Mouse (Mus musculus): ENCODE measurements around the gene Ss18l2. TPM values are rescaled to one million over a fixed set of nuclear protein-coding genes. Genes with fewer than 3 reads are reported as not detected.

Gene Ss18l2
- 100 to 1,000 TPM; 138 to 145 TPM for total RNA-seq (2021)

DNA sequence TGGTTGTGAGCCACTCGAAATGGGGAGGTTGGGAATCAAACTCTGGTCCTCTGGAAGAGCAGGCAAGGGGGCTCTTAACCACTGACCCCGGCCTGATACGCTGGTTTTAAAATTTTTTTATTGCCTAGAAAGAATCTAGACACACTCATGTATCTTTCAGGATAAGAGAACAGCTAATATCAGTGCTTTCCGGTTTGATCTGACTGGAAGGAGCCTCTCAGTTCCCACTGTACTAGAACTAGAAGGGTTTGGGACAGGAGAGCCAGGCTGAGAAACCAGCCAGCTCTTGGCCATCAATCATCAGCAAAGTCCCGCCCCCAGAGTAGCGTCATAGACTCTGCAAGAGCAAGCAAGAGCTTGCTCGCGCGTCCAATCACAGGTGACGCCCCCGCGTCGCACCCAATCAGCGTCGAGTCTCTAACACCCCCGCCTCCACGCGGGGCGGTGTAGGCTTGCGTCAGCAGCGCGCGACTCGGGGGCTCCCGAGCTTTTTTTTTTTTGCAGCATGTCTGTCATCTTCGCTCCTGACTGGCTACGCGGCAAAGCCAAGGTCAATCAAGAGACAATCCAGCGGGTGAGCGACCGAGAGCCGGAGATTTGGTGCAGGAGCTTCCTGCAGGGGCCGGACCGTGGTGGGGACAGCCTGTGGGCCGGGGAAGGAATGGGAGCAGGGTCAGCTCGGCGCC, at the start of gene Ss18l2:
Gene Ss18l2, plus strand, starts transcription at position 432 of the 686 bp plus-strand sequence.
- DNase-seq (ENCODE audit: low spot score): peak; percentile 94
- intact Hi-C loops (cut with DNase I): no loop called here

DNA sequence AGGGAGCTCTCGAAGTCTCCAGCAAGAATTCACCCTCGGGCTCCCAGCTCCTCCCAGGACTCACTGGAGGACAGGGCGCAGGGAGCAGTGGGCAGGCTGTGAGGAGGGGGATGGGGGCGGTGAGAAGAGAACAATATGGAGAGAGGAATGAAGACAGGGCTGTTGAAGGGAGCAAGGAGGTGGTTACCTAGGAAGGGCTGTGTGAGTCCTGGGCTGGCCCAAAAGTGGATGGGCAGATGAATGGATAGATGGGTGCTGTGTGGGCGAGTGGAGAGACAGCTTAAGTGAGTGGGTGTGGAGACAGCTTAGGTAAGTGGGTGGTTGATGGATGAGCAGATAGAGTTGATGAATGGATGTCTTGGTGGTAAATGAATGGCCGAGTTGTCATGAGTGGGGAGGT, 46.7 kb upstream of the Ss18l2 start:
- intact Hi-C loops (cut with DNase I): no loop called here
- no peak for DNase-seq (ENCODE audit: low spot score)

DNA sequence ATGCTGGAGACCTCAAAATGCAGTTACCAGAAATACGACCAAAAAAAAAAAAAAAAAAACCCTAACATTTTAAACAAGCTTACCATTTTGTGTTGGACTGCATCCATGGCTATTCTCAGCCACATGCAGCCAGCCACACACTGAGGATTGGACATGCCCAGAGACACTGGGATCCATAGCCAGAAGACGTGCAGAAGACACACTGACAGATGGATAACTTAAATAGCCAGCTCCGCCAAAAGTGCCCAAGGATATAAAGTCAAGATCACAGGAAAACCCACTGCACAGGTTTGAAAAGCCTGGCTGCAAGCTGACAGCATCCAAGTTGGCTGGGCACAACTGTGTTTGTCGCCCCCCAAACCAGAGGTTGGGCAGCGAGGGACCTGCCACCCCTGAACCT, 46.0 kb upstream of the Ss18l2 start:
- no peak for DNase-seq (ENCODE audit: low spot score)
- intact Hi-C loops (cut with DNase I): no loop called here

DNA sequence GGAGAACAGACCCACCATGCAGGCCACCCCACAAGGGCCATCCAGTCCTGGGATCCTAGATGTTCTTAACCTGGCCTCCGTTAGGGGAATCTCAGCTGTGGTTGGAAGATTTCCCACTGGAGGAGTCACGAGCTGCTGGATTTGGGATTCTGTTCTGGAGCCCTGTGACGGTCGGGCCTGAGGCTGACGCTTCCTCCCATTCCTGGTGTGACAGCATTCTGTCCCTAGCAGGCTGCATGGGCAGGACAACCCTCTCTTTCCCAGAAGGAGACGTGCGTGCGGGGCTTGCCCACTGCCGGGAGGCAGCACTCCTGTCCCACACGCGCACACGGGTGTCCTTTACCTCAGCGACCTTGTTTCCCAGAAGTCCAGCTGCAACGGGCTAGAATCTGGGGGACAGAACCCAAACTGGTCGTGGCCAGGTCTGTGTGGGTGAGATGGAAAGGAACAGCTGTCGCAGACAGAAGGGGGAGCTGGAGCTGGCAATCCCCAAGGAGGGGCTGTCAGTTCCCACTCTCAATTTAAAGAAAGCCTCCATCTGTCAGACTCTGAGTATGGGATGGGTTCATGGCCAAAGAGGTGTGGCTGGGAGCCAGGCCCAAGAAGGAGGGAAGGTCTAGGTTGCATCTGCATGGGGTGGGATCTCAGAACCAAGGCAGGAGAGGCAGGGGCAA, 43.0 kb upstream of the Ss18l2 start:
- DNase-seq (ENCODE audit: low spot score): no peak
- intact Hi-C loops (cut with DNase I): no loop called here

DNA sequence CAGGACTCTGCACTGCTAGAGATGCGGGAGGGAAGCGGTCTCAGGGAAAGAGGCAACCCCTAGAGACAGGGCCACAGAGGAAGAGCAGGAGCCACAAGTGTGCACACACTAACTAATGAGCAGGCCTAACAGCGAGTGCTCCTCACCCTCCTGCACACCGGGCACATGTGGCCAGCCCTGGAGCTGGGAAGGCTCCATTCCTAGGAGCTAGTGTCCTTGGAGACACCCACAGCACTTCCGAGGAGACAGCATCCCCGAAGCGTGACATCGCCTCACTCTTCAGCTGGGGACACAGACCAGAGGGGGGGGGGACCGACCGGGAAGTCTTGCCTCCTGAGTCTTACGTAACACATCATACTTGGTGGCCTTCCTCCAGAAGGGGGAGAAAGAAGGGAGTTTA, 42.3 kb upstream of the Ss18l2 start:
- no peak for DNase-seq (ENCODE audit: low spot score)
- intact Hi-C loops (cut with DNase I): no loop called here

DNA sequence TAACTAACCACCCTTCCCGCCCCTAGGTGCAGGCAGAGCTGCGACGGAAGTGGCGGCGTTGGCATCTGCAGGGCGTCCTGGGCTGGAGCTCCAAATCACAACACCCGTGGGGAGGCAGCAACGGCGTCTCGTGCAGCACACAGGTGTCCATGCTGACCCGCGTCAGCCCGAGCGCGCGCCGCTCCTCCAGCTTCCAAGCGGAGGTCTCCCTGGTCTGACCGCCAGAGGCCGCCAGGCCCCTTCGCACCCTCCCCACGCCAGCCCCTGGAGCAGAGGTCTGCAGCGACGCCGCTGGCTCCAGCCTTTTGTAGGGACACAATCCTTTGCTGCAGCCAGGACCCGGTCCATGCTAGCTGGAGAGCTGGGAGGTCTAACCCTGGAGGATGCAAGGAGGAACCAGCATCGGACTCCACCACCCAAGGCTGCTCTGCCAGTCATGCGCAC, 40.8 kb upstream of the Ss18l2 start:
- peak; percentile 38 for DNase-seq (ENCODE audit: low spot score)
- intact Hi-C loops (cut with DNase I): no loop called here

DNA sequence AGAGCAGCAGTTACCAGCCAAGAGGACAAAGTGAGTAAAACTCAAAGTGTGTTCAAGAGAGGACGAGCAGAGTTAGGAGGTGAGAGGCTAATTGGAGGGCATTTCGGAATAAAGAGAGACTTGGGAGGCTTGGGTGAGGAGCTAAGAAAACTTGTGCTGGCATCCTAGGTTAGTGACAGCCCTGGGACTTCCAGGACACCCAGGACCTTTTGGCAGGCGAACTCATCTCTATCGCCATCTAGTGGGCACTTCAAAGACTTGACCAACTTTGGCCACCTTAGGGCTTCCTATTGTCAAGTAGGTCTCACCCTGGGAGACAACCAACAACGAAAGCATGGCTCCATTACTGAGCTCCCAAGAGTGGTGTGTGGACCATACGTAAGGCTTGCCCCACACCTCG, 38.8 kb upstream of the Ss18l2 start:
- intact Hi-C loops (cut with DNase I): loop anchor here (2.0 to 5.0 kb wide), 2 partner anchors 192 to 424 kb away; no protein-coding TSS in a partner anchor
- no peak for DNase-seq (ENCODE audit: low spot score)

DNA sequence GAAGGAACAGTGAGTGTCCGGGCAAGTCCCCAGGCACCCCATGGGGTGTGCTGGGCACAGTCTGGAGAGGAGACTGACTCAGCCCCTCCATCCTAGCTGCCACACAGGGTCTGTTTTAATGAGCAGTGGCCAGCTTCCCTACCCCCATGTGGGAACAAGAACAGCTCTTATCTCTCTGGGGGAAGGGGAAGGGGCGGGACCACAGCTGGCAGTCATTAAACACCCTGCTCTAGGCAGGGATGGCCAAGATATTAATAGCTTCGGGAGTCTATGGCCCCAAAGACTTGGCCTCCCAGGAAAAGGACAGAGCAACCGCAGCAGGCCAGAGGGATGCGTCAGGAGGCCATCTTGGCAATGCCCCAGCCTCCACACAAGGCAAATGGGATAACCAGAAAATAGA, 37.8 kb upstream of the Ss18l2 start:
- DNase-seq (ENCODE audit: low spot score): peak; percentile 34
- intact Hi-C loops (cut with DNase I): loop anchor here (5.0 kb wide), 1 partner anchor 425 kb away; no protein-coding TSS in a partner anchor

DNA sequence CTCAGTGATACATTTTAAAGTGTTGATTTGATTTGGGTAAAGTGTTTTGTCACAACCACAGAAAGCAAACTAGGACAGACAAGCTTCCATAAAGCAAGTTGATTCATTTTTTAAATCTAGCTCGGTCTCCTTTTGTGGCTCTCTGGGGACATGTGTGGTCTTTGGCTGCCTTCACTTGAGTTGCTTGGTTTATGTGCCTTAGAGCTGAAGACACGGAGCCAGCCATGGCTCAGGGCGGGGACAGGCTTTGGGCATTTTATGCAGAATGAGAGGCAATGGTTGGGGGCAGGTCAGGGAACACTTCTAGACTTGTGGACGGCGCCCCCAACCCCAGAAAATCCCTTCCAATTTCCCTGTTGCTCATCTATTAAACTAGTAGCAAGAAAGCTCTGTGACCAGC, 36.4 kb upstream of the Ss18l2 start:
- no peak for DNase-seq (ENCODE audit: low spot score)
- intact Hi-C loops (cut with DNase I): loop anchor here (5.0 kb wide), 1 partner anchor 426 kb away; no protein-coding TSS in a partner anchor

DNA sequence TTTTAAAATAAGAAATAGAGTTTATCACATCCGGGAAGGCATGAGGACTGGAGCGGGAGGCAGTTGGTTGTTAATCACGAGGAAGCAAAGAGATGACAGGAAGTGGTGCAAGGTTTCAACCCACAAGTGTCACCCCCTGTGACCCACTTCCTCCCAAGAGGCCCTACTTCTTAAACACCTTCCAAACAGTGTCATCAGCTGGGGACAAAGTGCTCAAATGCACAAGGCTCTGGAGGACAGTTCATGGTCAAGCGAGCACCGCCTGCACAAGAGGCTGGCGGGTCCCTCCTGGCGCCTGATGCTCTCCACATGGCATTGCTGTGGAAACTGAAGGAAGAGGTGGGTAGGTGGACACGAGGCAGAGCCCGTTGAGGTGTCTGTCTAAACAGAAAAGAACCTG, 35.1 kb upstream of the Ss18l2 start:
- DNase-seq (ENCODE audit: low spot score): no peak
- intact Hi-C loops (cut with DNase I): loop anchor here (5.0 kb wide), 1 partner anchor 33 kb away; the partner anchor contains the start of genes Lyzl4 and Vipr1

DNA sequence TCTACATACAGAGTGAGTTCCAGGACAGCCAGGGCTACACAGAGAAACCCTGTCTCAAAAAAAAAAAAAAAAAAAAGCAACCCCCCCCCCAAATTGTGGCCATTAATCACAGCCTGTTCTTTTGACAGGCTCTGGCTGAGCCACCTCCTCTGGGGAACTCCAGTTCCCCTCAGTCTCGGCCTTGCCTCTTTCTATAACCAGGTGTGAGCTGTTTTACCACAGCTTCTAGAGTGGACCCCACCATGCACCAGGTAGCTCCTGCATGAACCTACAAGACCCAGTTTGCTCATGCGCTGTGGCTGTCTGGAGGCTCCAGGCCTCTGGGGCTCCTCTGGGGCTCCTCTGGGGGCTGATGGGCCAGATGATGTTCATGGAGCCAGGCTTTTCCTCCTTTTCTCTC, 34.6 kb upstream of the Ss18l2 start:
- DNase-seq (ENCODE audit: low spot score): no peak
- intact Hi-C loops (cut with DNase I): loop anchor here (5.0 kb wide), 1 partner anchor 33 kb away; the partner anchor contains the start of genes Lyzl4 and Vipr1

DNA sequence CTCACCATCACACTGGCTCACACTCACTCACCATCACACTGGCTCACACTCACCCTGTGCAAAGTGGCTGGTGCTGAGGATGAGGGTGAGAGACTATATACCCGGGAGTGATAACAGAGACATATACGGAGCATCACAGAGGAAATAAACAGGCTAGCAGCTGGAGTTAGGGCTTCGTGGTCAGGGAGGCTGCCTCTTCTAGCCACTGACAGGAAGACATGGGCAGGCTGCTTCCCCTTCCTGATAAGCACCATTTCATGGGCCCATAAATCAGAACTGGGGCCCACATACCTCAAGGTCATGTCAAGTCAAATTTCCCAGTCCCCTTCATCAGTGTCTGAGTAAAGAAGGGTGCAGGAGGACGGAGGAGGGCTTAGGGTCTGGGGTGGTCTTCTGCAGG, 33.1 kb upstream of the Ss18l2 start:
- DNase-seq (ENCODE audit: low spot score): no peak
- intact Hi-C loops (cut with DNase I): loop anchor here (5.0 kb wide), 1 partner anchor 35 kb away; the partner anchor contains the start of genes Lyzl4 and Vipr1

DNA sequence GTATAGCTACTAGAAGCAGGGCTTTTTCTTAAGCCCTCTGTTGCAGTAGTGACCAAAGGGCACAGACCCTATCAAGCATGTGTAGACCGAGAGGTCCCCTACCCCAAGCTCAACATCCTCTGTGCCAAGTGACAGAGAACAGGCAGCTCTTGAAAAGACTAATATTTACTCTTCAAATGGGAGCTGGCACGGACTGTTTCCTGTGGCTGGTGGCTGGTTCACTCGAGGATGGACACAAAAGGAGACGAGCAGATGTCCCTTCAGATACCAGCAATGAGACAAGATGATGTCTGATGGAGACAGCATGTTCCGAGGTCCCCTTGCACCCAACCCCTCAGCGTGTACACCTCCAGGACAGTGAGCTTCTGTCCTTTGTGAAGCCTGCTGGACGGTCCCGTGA, 32.7 kb upstream of the Ss18l2 start:
- intact Hi-C loops (cut with DNase I): loop anchor here (5.0 kb wide), 1 partner anchor 35 kb away; the partner anchor contains the start of genes Lyzl4 and Vipr1
- no peak for DNase-seq (ENCODE audit: low spot score)

DNA sequence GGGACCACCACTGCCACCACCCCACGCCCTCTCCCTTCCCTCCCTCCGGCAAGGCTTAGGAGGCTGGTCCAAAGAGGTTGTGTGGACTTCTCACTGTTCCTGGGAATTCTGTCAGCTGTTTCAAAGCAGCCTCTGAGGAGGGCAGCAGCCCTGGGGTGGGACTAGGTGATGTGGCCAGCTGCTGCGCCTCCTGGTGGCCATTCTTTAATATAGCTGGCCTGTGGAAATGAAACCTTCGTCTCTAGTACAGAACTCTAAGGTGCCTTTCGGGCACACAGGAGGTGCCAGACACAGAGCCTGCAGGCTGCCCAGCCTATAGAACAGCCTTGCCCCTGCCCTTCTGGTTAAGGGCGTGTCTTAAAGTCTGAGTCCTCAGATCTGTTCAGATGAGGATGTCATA, 30.6 kb upstream of the Ss18l2 start:
- DNase-seq (ENCODE audit: low spot score): no peak
- intact Hi-C loops (cut with DNase I): loop anchor here (5.0 kb wide), 1 partner anchor 37 kb away; the partner anchor contains the start of genes Lyzl4 and Vipr1

DNA sequence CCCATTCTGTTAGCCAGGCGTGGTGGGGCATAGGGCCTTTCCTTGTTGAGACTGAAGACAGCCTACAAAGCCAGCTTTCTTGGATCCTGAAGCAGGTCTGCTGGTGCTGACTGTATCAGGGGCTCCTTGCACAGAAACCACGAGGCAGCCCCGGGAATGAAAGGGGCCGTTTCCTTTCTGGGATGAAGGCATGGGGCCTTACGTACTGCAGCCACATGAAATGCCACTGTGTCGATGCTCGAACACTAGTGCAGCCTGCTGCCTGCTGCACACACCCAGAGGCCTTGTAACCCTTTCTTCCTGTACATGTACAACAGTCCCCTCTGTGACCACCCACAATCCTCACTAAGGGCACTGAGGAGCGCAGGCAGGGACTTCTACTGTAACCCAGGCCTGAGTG, 28.9 kb upstream of the Ss18l2 start:
- no peak for DNase-seq (ENCODE audit: low spot score)
- intact Hi-C loops (cut with DNase I): no loop called here

DNA sequence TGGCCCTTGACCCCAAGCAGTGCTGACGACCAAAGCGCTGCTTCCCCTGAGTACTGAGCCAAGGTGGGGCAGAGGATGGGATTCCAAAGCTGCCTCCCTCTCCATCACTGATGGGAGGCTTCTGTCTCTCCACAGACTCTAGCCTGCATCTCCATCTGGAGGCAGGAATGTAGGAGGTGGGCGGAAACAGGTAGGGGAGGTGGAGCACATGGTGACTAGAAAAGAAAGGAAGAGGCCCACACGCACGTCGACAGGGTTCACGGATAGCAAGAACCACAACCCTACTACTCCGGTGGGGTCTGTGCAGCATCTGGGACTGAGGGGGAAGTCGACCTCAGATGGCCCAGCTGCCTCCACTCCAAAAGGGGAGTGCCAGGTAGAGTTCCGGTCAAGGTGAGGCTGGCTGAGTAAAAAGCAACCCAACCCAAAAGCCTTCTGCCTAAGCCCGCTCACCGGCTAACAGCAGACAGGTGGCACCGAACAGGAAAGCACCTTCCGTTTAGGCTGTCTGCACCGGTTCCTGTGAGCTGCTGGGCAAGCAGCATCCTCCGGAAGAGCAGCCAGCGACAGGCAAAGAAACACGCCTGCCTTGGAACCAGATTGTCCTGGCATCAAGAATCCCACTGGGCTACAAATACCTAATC, 28.0 kb upstream of the Ss18l2 start:
- intact Hi-C loops (cut with DNase I): no loop called here
- DNase-seq (ENCODE audit: low spot score): no peak

DNA sequence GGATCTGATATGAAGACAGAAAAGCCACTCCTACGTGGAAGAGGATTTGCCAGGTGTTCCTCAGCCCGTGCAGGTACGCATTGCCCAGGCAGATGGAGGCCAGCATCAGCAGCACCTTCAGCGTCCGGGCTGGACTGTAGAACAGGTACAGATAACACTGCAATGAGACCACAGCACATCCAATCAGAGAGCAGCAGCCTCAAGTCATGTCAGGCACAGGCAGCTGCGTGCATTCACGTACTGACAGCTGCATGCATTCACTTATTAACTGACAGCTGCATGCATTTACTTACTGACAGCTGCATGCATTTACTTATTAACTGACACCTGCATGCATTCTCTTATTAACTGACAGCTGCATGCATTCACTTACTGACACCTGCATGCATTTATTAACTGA, 25.4 kb upstream of the Ss18l2 start:
- no peak for DNase-seq (ENCODE audit: low spot score)
- intact Hi-C loops (cut with DNase I): no loop called here

DNA sequence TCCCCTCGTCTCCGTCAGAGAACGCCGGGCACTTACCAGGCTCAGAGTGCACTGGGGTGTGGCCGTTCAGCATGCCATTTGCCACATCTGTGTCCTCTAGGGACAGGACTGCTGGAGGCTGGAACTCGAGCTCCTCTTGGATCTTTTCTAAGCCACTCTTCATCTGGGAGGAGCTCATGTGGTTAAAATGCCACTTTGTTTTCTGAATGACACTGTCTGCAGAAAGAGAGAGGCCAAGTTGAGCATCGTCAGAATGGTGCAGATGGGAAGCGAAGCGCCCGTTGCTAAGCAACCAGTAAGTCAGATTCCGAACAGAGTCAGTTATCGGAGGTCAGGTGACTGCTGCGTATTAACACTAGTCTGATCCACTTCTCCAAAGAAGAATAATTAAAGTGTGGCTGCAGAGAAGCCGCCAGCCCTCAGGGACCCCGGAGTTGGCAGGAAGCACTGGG, 19.9 kb upstream of the Ss18l2 start:
- no peak for DNase-seq (ENCODE audit: low spot score)
- intact Hi-C loops (cut with DNase I): no loop called here

DNA sequence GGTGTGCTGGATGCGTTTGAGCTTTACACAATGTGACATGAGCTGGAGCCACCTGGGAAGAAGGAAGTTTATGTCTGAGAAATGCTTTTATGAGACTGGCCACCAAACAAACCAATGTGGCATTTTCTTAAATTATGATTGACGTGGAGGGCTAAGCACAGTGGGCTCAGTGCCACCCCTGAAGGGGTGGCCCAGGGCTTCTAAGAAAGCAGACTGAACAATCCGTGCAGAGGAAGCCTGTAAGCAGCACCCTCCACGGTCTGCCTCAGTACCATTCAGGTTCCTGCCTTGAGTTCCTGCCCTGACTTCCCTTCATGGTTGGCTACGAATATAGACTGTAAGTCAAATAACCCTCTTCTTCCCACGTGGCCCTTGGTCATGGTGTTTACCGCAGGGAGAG, 19.4 kb upstream of the Ss18l2 start:
- no peak for DNase-seq (ENCODE audit: low spot score)
- intact Hi-C loops (cut with DNase I): no loop called here

DNA sequence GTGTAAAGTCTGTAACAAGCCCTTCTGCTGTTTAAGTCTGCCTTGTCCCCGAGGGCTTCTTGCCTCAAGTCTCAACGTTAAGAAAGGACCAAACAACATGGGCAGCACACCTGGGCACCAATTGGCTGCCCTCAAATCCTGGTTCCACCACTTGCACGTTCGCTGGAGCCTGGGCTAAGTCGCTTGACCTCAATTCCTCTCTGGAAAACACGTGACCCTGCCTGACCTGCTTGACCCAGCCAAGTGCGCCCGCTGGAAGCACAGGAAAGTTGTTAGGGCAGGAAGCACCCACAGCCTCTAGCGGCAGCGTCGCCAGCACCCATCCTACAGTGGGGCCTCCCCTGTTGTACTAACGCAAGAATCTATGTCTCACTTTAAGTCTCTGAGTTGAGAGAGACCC, 15.4 kb upstream of the Ss18l2 start:
- intact Hi-C loops (cut with DNase I): no loop called here
- no peak for DNase-seq (ENCODE audit: low spot score)

DNA sequence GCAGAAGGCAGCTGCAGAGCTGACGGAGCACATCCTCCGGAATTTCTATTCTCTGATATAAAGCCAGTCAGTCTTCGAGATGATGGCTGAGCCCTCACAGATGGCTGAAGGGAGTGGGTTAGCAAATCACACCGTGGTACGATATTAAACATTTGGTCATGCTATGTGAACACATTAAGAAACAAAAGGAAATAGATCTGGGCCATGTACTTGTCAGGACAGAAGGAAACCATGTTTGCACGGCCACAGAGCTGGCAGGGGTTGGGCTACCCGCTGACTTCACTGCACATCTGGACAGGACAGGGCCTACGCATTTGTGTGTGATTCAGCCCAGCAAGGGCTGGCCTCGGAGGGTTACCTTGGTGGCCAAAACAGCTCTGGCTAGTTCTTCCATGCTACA, 13.5 kb upstream of the Ss18l2 start:
- no peak for DNase-seq (ENCODE audit: low spot score)

More for the DNA sequence above, 13.5 kb upstream of the Ss18l2 start:
- intact Hi-C loops (cut with DNase I): no loop called here

All from heart, postnatal 25 days (tissue).